Mouse (Mus musculus) liver, embryonic 14.5 days (tissue): ENCODE measurements at regions not wholly inside any gene's neighbourhood (a gene's known extent, or its start where the extent isn't known, plus 50 kb on each side); places are given as distances from the start of the nearest gene placed in this dataset.

Experiments
- ATAC-seq: fragments of 200-750 bp; cut with Nextera tagmentation; 2 replicates; pipeline ENCODE4 v1.8.0; 2017; ENCODE audit warnings: moderate number of reproducible peaks, mild to moderate bottlenecking, moderate library complexity; ENCODE audit not compliant: insufficient read depth
- DNase-seq, 3 experiments: peaks; one replicate each; pipeline ENCODE4 v3.0.0-alpha.2; 2012 to 2013; ENCODE audit warnings: low read depth in 3 of 3, low spot score in 3 of 3
- H3K27ac ChIP-seq: fragments of 300-500 bp; sonication (generic); 2 replicates; pipeline ENCODE4 v1.5.1; 2014; ENCODE audit warnings: moderate library complexity, mild to moderate bottlenecking, control low read depth, inconsistent platforms
- H3K27me3 ChIP-seq: fragments of 300-500 bp; sonication (generic); 2 replicates; pipeline ENCODE4 v1.6.1; 2014; ENCODE audit warnings: mild to moderate bottlenecking, low read length, moderate library complexity; ENCODE audit not compliant: control insufficient read depth, insufficient read depth
- H3K36me3 ChIP-seq: fragments of 300-500 bp; sonication (generic); replicated peaks from 2 replicates; pipeline ENCODE4 v1.6.1; 2014; ENCODE audit warnings: low read depth; ENCODE audit not compliant: control insufficient read depth, insufficient read depth
- H3K4me1 ChIP-seq, 2 experiments: fragments of 200-500 bp in 1 of 2; fragments of 300-500 bp in 1 of 2; sonication (generic) in 1 of 2; replicated peaks; 2 replicates each; pipeline ENCODE4 v1.6.1; 2012 to 2014; ENCODE audit warnings: antibody characterized with exemption in 1 of 2, inconsistent platforms in 1 of 2, low read length in 1 of 2; ENCODE audit not compliant: control insufficient read depth in 2 of 2, insufficient read depth in 2 of 2
- H3K4me2 ChIP-seq: fragments of 300-500 bp; sonication (generic); 2 replicates; pipeline ENCODE4 v1.6.1; 2014; ENCODE audit warnings: low read depth, mild to moderate bottlenecking, control low read depth, moderate library complexity
- H3K4me3 ChIP-seq, 2 experiments: fragments of 200-500 bp in 1 of 2; fragments of 300-500 bp in 1 of 2; sonication (generic) in 1 of 2; 2 replicates each; pipeline ENCODE4 v1.5.1; 2012 to 2014; ENCODE audit warnings: low read depth in 2 of 2, low read length in 2 of 2, mild to moderate bottlenecking in 2 of 2, control low read depth in 1 of 2, inconsistent platforms in 1 of 2, moderate library complexity in 1 of 2; ENCODE audit not compliant: insufficient read depth in 1 of 2
- H3K9ac ChIP-seq: fragments of 300-500 bp; sonication (generic); replicated peaks from 2 replicates; pipeline ENCODE4 v1.6.1; 2014; ENCODE audit warnings: mild to moderate bottlenecking, control low read depth, moderate library complexity
- H3K9me3 ChIP-seq: fragments of 300-500 bp; sonication (generic); 2 replicates; pipeline ENCODE4 v1.6.1; 2016; ENCODE audit warnings: low read length, mixed read lengths; ENCODE audit not compliant: control insufficient read depth
- CTCF ChIP-seq: IDR thresholded peaks from 2 replicates; pipeline ENCODE4 v1.5.1; 2016; ENCODE audit warnings: antibody characterized with exemption, low read depth, control low read depth
- EP300 ChIP-seq: IDR thresholded peaks from 2 replicates; pipeline ENCODE4 v1.6.1; 2016; ENCODE audit warnings: antibody characterized with exemption, low read depth
- WGBS: fragments of 180-500 bp; shearing (Covaris S2); extraction: QIAGEN DNeasy Blood & Tissue Kit; methylation state at CpG from one replicate; pipeline ENCODE4 v1.1.7; 2014; ENCODE audit not compliant: insufficient replicate concordance; 5-methylcytosine and 5-hydroxymethylcytosine counted together

- Histone ChIP-seq H3K4me3 (no peak overlapping the region), H3K9me3 (no peaks in the 10 kb centered on the region), H3K4me1 (no peaks in the 10 kb centered on the region; a peak in 1 of 4 replicates), H3K9ac (no peak overlapping the region), H3K36me3 (no peaks in the 10 kb centered on the region), H3K27me3 (no peaks in the 10 kb centered on the region), H3K27ac (no peak overlapping the region), H3K4me2 (no peak overlapping the region)
- no peak for DNase-seq
- WGBS = 65% methylated on average over 4 of the region's 4 CpGs
- no peak for ATAC-seq
- TF ChIP-seq EP300 (no peak), CTCF (no peak)
These were observed 613.4 kb upstream of the 4930412O13Rik start for GRCm38 (mm10) chr2:9267675-9268074.

GRCm38 (mm10) chr2:9283441-9283840, 597.6 kb upstream of the 4930412O13Rik start:
- Histone ChIP-seq H3K4me1 (no peaks in the 10 kb centered on the region), H3K9me3 (no peaks in the 10 kb centered on the region), H3K36me3 (no peaks in the 10 kb centered on the region), H3K4me2 (no peak overlapping the region), H3K27me3 (no peaks in the 10 kb centered on the region), H3K27ac (no peak overlapping the region), H3K9ac (no peak overlapping the region), H3K4me3 (no peak overlapping the region)
- WGBS = 43% methylated on average over 2 of the region's 2 CpGs
- ATAC-seq (no peak), DNase-seq (no peak)
- TF ChIP-seq EP300 = no peak
- TF ChIP-seq CTCF = no peak

GRCm38 (mm10) chr2:9285800-9286199, 595.3 kb upstream of the 4930412O13Rik start:
- Histone ChIP-seq H3K9ac (no peak overlapping the region), H3K27me3 (no peaks in the 10 kb centered on the region), H3K4me2 (no peak overlapping the region), H3K4me3 (no peak overlapping the region), H3K9me3 (no peaks in the 10 kb centered on the region), H3K36me3 (no peaks in the 10 kb centered on the region), H3K4me1 (no peaks in the 10 kb centered on the region), H3K27ac (no peak overlapping the region)
- no peak for TF ChIP-seq CTCF
- TF ChIP-seq EP300 = no peak
- ATAC-seq (no peak), DNase-seq (no peak)
- 64% methylated on average over 8 of the region's 8 CpGs for WGBS

GRCm38 (mm10) chr2:9287077-9287476, 594.0 kb upstream of the 4930412O13Rik start:
- no peaks in the 10 kb centered on the region for H3K4me1 ChIP-seq
- 67% methylated on average over 1 of the region's 1 CpGs for WGBS
- no peak overlapping the region for H3K27ac ChIP-seq
- no peaks in the 10 kb centered on the region for H3K27me3 ChIP-seq
- no peak overlapping the region for H3K4me3 ChIP-seq
- no peak for DNase-seq
- H3K36me3 ChIP-seq = no peaks in the 10 kb centered on the region
- H3K9ac ChIP-seq = no peak overlapping the region
- H3K4me2 ChIP-seq = no peak overlapping the region
- H3K9me3 ChIP-seq = no peaks in the 10 kb centered on the region
- ATAC-seq = no peak
- TF ChIP-seq EP300 = no peak
- no peak for TF ChIP-seq CTCF

- 63% methylated on average over 6 of the region's 6 CpGs for WGBS
- no peak for DNase-seq
- TF ChIP-seq EP300 (no peak), CTCF (no peak)
These were observed 593.4 kb upstream of the 4930412O13Rik start for GRCm38 (mm10) chr2:9287623-9288022.

More at GRCm38 (mm10) chr2:9287623-9288022, 593.4 kb upstream of the 4930412O13Rik start:
- no peak overlapping the region for H3K27ac ChIP-seq
- no peaks in the 10 kb centered on the region for H3K27me3 ChIP-seq
- H3K9me3 ChIP-seq = no peaks in the 10 kb centered on the region
- no peak overlapping the region for H3K4me2 ChIP-seq
- H3K36me3 ChIP-seq = no peaks in the 10 kb centered on the region
- no peaks in the 10 kb centered on the region for H3K4me1 ChIP-seq
- no peak overlapping the region for H3K9ac ChIP-seq
- H3K4me3 ChIP-seq = no peak overlapping the region
- no peak for ATAC-seq
